Mouse (Mus musculus): ENCODE data around the gene Usp39. TPM values are rescaled to one million over a fixed set of nuclear protein-coding genes. Genes with fewer than 3 reads are reported as not detected.

Usp39 gene
- total RNA-seq, 2 experiments from 2014 or later, result 16.6 to 19.7 TPM

- intact Hi-C loops (cut with DNase I), result no loop called here
- no peak for DNase-seq
These were observed 72.8 kb downstream of the Usp39 start for GRCm38 (mm10) chr6:72272161-72272696.

GRCm38 (mm10) chr6:72270952-72271519, 73.9 kb downstream of the Usp39 start:
- intact Hi-C loops (cut with DNase I), result no loop called here

GRCm38 (mm10) chr6:72270258-72270657, 74.7 kb downstream of the Usp39 start:
- no peak for DNase-seq
- intact Hi-C loops (cut with DNase I), result no loop called here

More at GRCm38 (mm10) chr6:72270952-72271519, 73.9 kb downstream of the Usp39 start:
- DNase-seq, result no peak

Other genes starting within 250 kb of the Usp39 start
- gene St3gal5, start 247.6 kb downstream of the Usp39 start, total RNA-seq (2021), result 10 to 100 TPM; 43.3 to 46.0 TPM
- gene Atoh8, start 109.6 kb downstream of the Usp39 start, total RNA-seq (2021), result 10 to 100 TPM; 10.1 to 11.3 TPM
- under 1 TPM in 1 of 2 experiments, not detected in 1; 0.81 TPM for gene Sftpb, start 40.6 kb downstream of the Usp39 start, total RNA-seq (2021)
- gene 0610030E20Rik, start 2.1 kb upstream of the Usp39 start, total RNA-seq (2021), result 10 to 100 TPM; 13.1 to 14.4 TPM
- 10 to 100 TPM; 14.7 to 17.6 TPM for gene Tmem150a, start 10.3 kb upstream of the Usp39 start, total RNA-seq (2021)
- gene Rnf181, start 21.8 kb upstream of the Usp39 start, total RNA-seq (2021), result 10 to 100 TPM; 45.5 to 46.5 TPM
- 10 to 100 TPM; 48.8 to 54.0 TPM for gene Vamp5, start 35.3 kb upstream of the Usp39 start, total RNA-seq (2021)
- gene Vamp8, start 45.5 kb upstream of the Usp39 start, total RNA-seq (2021), result 10 to 100 TPM; 71.0 to 75.5 TPM
- gene Ggcx, start 69.1 kb upstream of the Usp39 start, total RNA-seq (2021), result 10 to 100 TPM; 29.8 to 32.5 TPM
- gene Mat2a, start 94.4 kb upstream of the Usp39 start, total RNA-seq (2021), result 100 to 1,000 TPM; 186 to 202 TPM
- gene Sh2d6, start 176.5 kb upstream of the Usp39 start, total RNA-seq (2021), result under 1 TPM in 1 of 2 experiments, not detected in 1; 0.29 TPM
- 10 to 100 TPM in 1 of 2 experiments, 1 to 10 TPM in 1; 9.9 to 10.0 TPM for gene Capg, start 199.2 kb upstream of the Usp39 start, total RNA-seq (2021)

Data from heart, postnatal 14 days (tissue).